Mouse (Mus musculus) embryonic facial prominence, embryonic 14.5 days (tissue): ENCODE results near the gene Stx1a. TPM values are rescaled to one million over a fixed set of nuclear protein-coding genes. Genes with fewer than 3 reads are reported as not detected.

Source experiments
- ATAC-seq: fragments of 200-750 bp; cut with Nextera tagmentation; 2 replicates; pipeline ENCODE4 v1.8.0; 2017; ENCODE audit warnings: low read depth, moderate number of reproducible peaks, moderate TSS enrichment
- DNase-seq: peaks from one replicate; pipeline ENCODE4 v3.0.0-alpha.2; 2015; ENCODE audit warnings: low spot score
- H3K27ac ChIP-seq: fragments of 300-500 bp; sonication (generic); replicated peaks from 2 replicates; pipeline ENCODE4 v1.5.1; 2014; ENCODE audit warnings: low read depth, mild to moderate bottlenecking, low read length, moderate library complexity
- H3K27me3 ChIP-seq: fragments of 300-500 bp; sonication (generic); replicated peaks from 2 replicates; pipeline ENCODE4 v1.6.1; 2014; ENCODE audit warnings: low read length; ENCODE audit not compliant: control insufficient read depth, insufficient read depth
- H3K36me3 ChIP-seq: fragments of 300-500 bp; sonication (generic); 2 replicates; pipeline ENCODE4 v1.6.1; 2014; ENCODE audit warnings: low read length, mixed read lengths; ENCODE audit not compliant: control insufficient read depth, insufficient read depth
- H3K4me1 ChIP-seq: fragments of 300-500 bp; sonication (generic); 2 replicates; pipeline ENCODE4 v1.6.1; 2014; ENCODE audit warnings: antibody characterized with exemption, low read length; ENCODE audit not compliant: control insufficient read depth, insufficient read depth
- H3K4me2 ChIP-seq: fragments of 300-500 bp; sonication (generic); 2 replicates; pipeline ENCODE4 v1.6.1; 2014; ENCODE audit warnings: low read depth, mild to moderate bottlenecking, low read length, moderate library complexity, mixed read lengths
- H3K4me3 ChIP-seq: fragments of 300-500 bp; sonication (generic); 2 replicates; pipeline ENCODE4 v1.5.1; 2014; ENCODE audit warnings: low read depth, mild to moderate bottlenecking, low read length
- H3K9ac ChIP-seq: fragments of 300-500 bp; sonication (generic); 2 replicates; pipeline ENCODE4 v1.6.1; 2014; ENCODE audit warnings: low read depth, mild to moderate bottlenecking, low read length, moderate library complexity, mixed read lengths
- H3K9me3 ChIP-seq: fragments of 300-500 bp; sonication (generic); 2 replicates; pipeline ENCODE4 v1.6.1; 2016; ENCODE audit warnings: low read length; ENCODE audit not compliant: control insufficient read depth
- whole genome bisulfite sequencing: fragments of 180-500 bp; shearing (Covaris S2); extraction: QIAGEN DNeasy Blood & Tissue Kit; methylation state at CpG from one replicate; pipeline ENCODE4 v1.1.7; 2014; 5-methylcytosine and 5-hydroxymethylcytosine counted together
- polyA plus RNA-seq: library from polyadenylated mRNA; unstranded; fragments of >200 nt; fragmentation: Nextera tagmentation; extraction: Ambion mirVana; gene quantifications from 2 replicates; pipeline ENCODE4 v1.2.1, GENCODE M21; 2014

Gene Stx1a
- polyA plus RNA-seq, 1 experiment from 2014 or later: 19.6 TPM

DNA sequence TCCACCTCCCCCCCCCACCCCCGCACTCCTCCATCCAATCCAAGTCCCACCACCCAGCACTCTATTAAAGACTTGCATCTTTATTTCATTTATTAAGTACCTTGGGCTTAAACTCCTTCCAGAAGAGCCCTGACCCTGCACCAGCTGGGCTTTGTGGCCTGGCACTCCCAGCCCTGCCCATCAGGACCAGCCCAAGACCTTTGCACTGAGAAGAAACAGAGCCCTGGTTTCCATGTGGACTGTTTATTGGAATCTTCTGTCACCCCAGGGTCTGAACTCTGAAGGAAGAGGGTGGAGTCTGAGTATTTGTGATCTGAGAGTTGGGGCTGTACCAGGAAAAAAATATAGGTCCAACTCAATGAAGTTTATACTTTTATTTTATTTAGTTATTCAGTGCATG is 40.2 kb upstream of the Stx1a start:
- Histone ChIP-seq H3K27me3 (peaks cover 48% of the 10 kb centered on the region), H3K9ac (no peak overlapping the region), H3K9me3 (no peaks in the 10 kb centered on the region), H3K4me1 (0 out of 2 replicates have a peak, but pooled peaks cover 2% of the 10 kb centered on the region), H3K4me2 (no peak overlapping the region), H3K27ac (no peak overlapping the region), H3K4me3 (no peak overlapping the region), H3K36me3 (no peaks in the 10 kb centered on the region)
- ATAC-seq: no peak
- WGBS: 68% methylated on average over 1 of the region's 1 CpGs
- DNase-seq: no peak

DNA sequence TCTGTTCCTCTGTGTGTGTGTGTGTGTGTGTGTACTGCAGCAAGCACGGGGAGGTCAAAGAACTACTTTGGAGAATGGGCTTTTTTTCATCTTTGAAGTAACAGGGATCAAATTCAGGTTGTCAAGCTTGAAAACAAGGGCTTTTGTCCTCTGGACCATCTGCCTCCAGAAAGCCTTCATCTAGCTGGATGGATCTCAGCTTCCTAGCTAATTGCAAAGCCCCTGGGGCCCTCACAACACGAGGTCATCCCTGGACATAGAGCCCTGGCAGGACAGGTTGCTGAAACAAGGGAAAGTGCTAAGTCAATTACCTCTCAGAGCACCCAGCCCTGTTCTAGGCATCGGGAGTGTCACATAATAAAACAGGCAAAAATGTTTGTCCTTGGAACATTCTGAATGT is 39.5 kb upstream of the Stx1a start:
- H3K9ac ChIP-seq: no peak overlapping the region
- 0 out of 2 replicates have a peak, but pooled peaks cover 2% of the 10 kb centered on the region for H3K4me1 ChIP-seq
- no peak for DNase-seq
- no peaks in the 10 kb centered on the region for H3K36me3 ChIP-seq
- no peak overlapping the region for H3K4me2 ChIP-seq
- H3K9me3 ChIP-seq: no peaks in the 10 kb centered on the region
- 7% methylated on average over 3 of the region's 3 CpGs for WGBS
- H3K4me3 ChIP-seq: no peak overlapping the region
- no peak for ATAC-seq
- no peak overlapping the region for H3K27ac ChIP-seq
- peaks cover 53% of the 10 kb centered on the region for H3K27me3 ChIP-seq

GRCm38 (mm10) chr5:134985633-134986297 is 37.5 kb upstream of the Stx1a start, which contains the start of gene Cldn3:
Cldn3 (plus strand) TSS chr5:134986214.
- peak; percentile 89 for ATAC-seq
- H3K27me3 ChIP-seq: peaks cover 55% of the 10 kb centered on the region
- H3K27ac ChIP-seq: peak within 1 kb of the TSS; percentile 75
- WGBS: 1% methylated on average over 25 of the region's 25 CpGs
- H3K4me3 ChIP-seq: peak within 1 kb of the TSS; percentile 36
- H3K9me3 ChIP-seq: no peaks in the 10 kb centered on the region
- peak within 1 kb of the TSS; percentile 50 for H3K4me2 ChIP-seq
- H3K4me1 ChIP-seq: 0 out of 2 replicates have a peak, but pooled peaks cover 2% of the 10 kb centered on the region
- no peaks in the 10 kb centered on the region for H3K36me3 ChIP-seq
- peak within 1 kb of the TSS; percentile 54 for H3K9ac ChIP-seq
- DNase-seq: peak; percentile 91

DNA sequence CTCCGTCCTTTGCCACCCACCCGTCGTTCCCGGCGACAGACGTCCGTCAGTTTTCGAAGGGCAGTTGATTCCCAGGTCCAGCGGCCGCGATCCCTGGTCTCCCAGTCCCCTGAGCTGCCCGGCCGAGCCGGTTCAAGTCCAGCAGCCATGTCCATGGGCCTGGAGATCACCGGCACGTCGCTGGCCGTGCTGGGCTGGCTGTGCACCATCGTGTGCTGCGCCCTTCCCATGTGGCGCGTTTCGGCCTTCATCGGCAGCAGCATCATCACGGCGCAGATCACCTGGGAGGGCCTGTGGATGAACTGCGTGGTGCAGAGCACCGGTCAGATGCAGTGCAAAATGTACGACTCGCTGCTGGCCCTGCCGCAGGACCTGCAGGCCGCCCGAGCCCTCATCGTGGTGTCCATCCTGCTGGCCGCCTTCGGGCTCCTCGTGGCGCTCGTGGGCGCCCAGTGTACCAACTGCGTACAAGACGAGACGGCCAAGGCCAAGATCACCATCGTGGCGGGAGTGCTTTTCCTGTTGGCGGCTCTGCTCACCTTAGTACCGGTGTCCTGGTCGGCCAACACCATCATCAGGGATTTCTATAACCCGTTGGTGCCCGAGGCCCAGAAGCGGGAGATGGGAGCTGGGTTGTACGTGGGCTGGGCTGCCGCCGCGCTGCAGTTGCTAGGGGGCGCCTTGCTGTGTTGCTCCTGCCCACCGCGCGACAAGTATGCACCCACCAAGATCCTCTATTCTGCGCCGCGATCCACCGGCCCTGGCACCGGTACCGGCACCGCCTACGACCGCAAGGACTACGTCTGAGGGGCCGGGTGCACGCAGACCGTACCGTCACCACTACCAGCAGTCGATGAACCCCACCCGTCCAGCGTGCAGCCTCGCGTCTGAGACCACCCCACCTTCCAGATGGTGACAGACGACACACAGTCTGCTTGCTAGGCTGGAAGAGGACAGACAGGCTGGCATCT is 36.7 kb upstream of the Stx1a start:
- Histone ChIP-seq H3K9ac (peak overlapping the region; percentile 54), H3K4me3 (peak overlapping the region; percentile 36), H3K36me3 (no peaks in the 10 kb centered on the region), H3K27me3 (peaks cover 55% of the 10 kb centered on the region), H3K4me1 (0 out of 2 replicates have a peak, but pooled peaks cover 2% of the 10 kb centered on the region), H3K9me3 (no peaks in the 10 kb centered on the region), H3K27ac (peak overlapping the region; percentile 75), H3K4me2 (peak overlapping the region; percentile 50)
- no peak for ATAC-seq
- no peak for DNase-seq
- WGBS: 2% methylated on average over 46 of the region's 79 CpGs

GRCm38 (mm10) chr5:134989166-134989565 is 34.1 kb upstream of the Stx1a start:
- Histone ChIP-seq H3K9me3 (no peaks in the 10 kb centered on the region), H3K36me3 (no peaks in the 10 kb centered on the region), H3K4me1 (0 out of 2 replicates have a peak, but pooled peaks cover 2% of the 10 kb centered on the region), H3K4me3 (peak overlapping the region; percentile 8; the same call in 1 of the 2 replicates), H3K27me3 (peaks cover 47% of the 10 kb centered on the region), H3K9ac (no peak overlapping the region), H3K4me2 (0 out of 2 replicates have a peak overlapping the region, but pooled peaks have one; percentile 1), H3K27ac (no peak overlapping the region)
- 67% methylated on average over 11 of the region's 11 CpGs for WGBS
- ATAC-seq (no peak), DNase-seq (no peak)

- Histone ChIP-seq H3K4me1 (0 out of 2 replicates have a peak, but pooled peaks cover 2% of the 10 kb centered on the region), H3K27ac (no peak overlapping the region), H3K4me2 (no peak overlapping the region), H3K27me3 (peaks cover 41% of the 10 kb centered on the region), H3K9ac (no peak overlapping the region), H3K4me3 (no peak overlapping the region), H3K36me3 (no peaks in the 10 kb centered on the region), H3K9me3 (no peaks in the 10 kb centered on the region)
- WGBS: 30% methylated on average over 6 of the region's 6 CpGs
- DNase-seq: peak; percentile 40
- ATAC-seq: no peak
Measured at GRCm38 (mm10) chr5:134989741-134990140, 33.5 kb upstream of the Stx1a start.

DNA sequence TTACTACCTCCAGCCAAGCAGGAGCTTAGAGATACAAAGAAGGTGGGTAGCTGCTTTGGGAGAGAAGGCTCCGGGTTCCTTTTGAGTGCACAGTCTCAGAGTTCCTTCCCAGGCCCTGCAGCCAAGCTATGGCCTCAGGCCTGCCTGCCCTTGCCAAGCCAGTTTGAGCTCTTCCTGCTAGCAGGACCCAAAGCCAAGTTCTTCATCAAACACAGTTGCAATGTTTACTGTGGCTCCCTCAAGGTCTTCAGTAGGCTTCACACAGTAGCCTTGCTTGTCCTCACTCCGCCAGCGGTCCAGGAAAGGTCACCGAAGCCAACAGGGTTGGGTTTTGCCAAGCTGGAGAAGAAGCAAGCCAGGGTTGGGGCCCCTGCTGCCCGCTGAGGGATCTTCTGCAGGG is 30.7 kb upstream of the Stx1a start:
- DNase-seq: no peak
- H3K4me1 ChIP-seq: no peaks in the 10 kb centered on the region
- no peaks in the 10 kb centered on the region for H3K36me3 ChIP-seq
- WGBS: 84% methylated on average over 5 of the region's 5 CpGs
- no peak overlapping the region for H3K9ac ChIP-seq
- H3K4me3 ChIP-seq: no peak overlapping the region
- H3K27me3 ChIP-seq: peaks cover 13% of the 10 kb centered on the region
- ATAC-seq: no peak
- H3K27ac ChIP-seq: no peak overlapping the region
- no peak overlapping the region for H3K4me2 ChIP-seq
- no peaks in the 10 kb centered on the region for H3K9me3 ChIP-seq

DNA sequence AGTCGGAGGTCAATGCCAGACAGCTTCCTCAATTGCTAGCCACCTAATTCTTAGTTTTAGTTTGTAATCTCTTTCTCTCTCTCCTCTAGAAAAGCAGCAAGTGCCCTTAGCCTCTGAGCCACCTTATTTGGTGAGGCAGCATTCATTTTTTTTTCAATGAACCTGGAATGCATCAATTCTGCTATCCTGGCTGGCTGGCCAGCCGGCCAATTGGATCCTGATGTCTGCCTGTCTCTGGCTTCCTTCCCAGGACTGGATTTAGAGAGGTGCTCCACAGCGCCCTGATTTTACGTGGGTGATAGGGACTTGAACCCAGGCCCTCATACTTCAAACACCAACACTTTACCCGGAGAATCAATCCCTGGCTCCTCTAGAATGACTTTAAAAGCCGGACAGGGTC is 24.9 kb upstream of the Stx1a start:
- H3K4me1 ChIP-seq: peaks cover 10% of the 10 kb centered on the region
- no peak overlapping the region for H3K4me2 ChIP-seq
- H3K9ac ChIP-seq: no peak overlapping the region
- H3K9me3 ChIP-seq: no peaks in the 10 kb centered on the region
- 46% methylated on average over 6 of the region's 6 CpGs for WGBS
- H3K36me3 ChIP-seq: no peaks in the 10 kb centered on the region
- peak; percentile 59 for DNase-seq
- H3K4me3 ChIP-seq: no peak overlapping the region
- H3K27me3 ChIP-seq: no peaks in the 10 kb centered on the region
- no peak overlapping the region for H3K27ac ChIP-seq
- ATAC-seq: no peak
